Mouse (Mus musculus) liver, embryonic 16.5 days (tissue): Measurements from ENCODE around the gene Map3k1. TPM values are rescaled to one million over a fixed set of nuclear protein-coding genes. Genes with fewer than 3 reads are reported as not detected.
"Not testable (repeated sequence)": the region's sequence is repeated elsewhere in the genome, so short reads cannot be mapped to it uniquely, and the experiment has no call there.

Experiments
- ATAC-seq: fragments of 200-750 bp; cut with Nextera tagmentation; 2 replicates; pipeline ENCODE4 v1.8.0; 2017; ENCODE audit warnings: low read depth, mild to moderate bottlenecking, moderate number of reproducible peaks, moderate library complexity
- H3K27ac ChIP-seq: fragments of 300-500 bp; sonication (generic); 2 replicates; pipeline ENCODE4 v1.5.1; 2014; ENCODE audit warnings: mild to moderate bottlenecking, low read length
- H3K27me3 ChIP-seq: fragments of 300-500 bp; sonication (generic); 2 replicates; pipeline ENCODE4 v1.6.1; 2014; ENCODE audit warnings: low read depth, low read length, mixed read lengths; ENCODE audit not compliant: control insufficient read depth, insufficient read depth
- H3K36me3 ChIP-seq: fragments of 300-500 bp; sonication (generic); 2 replicates; pipeline ENCODE4 v1.6.1; 2014; ENCODE audit warnings: mild to moderate bottlenecking; ENCODE audit not compliant: control insufficient read depth, insufficient read depth
- H3K4me1 ChIP-seq: fragments of 300-500 bp; sonication (generic); 2 replicates; pipeline ENCODE4 v1.6.1; 2014; ENCODE audit warnings: low read depth, low read length, mixed read lengths; ENCODE audit not compliant: control insufficient read depth
- H3K4me2 ChIP-seq: fragments of 300-500 bp; sonication (generic); 2 replicates; pipeline ENCODE4 v1.6.1; 2014; ENCODE audit warnings: low read depth, low read length, mixed read lengths
- H3K4me3 ChIP-seq: fragments of 300-500 bp; sonication (generic); 2 replicates; pipeline ENCODE4 v1.5.1; 2014; ENCODE audit warnings: low read depth, mild to moderate bottlenecking, low read length
- H3K9ac ChIP-seq: fragments of 300-500 bp; sonication (generic); 2 replicates; pipeline ENCODE4 v1.6.1; 2014; ENCODE audit warnings: low read depth, low read length
- H3K9me3 ChIP-seq: fragments of 300-500 bp; sonication (generic); replicated peaks from 2 replicates; pipeline ENCODE4 v1.6.1; 2016; ENCODE audit warnings: low read length; ENCODE audit not compliant: control insufficient read depth
- WGBS: fragments of 180-500 bp; shearing (Covaris S2); extraction: QIAGEN DNeasy Blood & Tissue Kit; methylation state at CpG from one replicate; pipeline ENCODE4 v1.1.7; 2014; ENCODE audit not compliant: insufficient replicate concordance; 5-methylcytosine and 5-hydroxymethylcytosine counted together
- polyA plus RNA-seq: library from polyadenylated mRNA; unstranded; fragments of >200 nt; fragmentation: Nextera tagmentation; extraction: Ambion mirVana; gene quantifications from 2 replicates; pipeline ENCODE4 v1.2.1, GENCODE M21; 2015

The Map3k1 gene
- polyA plus RNA-seq, 1 experiment from 2014 or later: 12.8 TPM

DNA sequence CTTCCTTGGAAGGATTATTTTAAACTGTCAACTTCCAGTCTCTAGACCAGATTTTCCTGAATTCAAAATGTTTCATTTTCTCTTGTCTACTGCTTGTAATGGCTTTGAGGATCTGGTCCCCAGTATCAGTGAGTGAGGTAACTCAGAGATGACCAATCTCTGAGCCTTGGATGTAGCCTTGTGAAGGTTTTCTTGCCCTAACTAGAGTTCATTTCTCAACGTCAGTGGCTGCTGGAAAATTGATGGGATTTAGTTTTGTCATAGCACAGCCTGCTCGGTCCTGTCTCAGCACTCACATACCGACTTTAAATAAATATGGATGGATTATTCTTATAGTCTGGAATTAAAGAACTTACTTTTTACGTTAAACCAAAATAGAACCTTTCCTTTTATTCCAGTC, 98.3 kb downstream of the Map3k1 start:
- no peak for ATAC-seq
- Histone ChIP-seq H3K9me3 (no peaks in the 10 kb centered on the region), H3K4me1 (no peaks in the 10 kb centered on the region), H3K4me2 (no peak overlapping the region), H3K36me3 (peaks cover 95% of the 10 kb centered on the region), H3K4me3 (no peak overlapping the region), H3K9ac (no peak overlapping the region), H3K27ac (no peak overlapping the region), H3K27me3 (no peaks in the 10 kb centered on the region)
- WGBS: 84% methylated on average over 4 of the region's 4 CpGs

DNA sequence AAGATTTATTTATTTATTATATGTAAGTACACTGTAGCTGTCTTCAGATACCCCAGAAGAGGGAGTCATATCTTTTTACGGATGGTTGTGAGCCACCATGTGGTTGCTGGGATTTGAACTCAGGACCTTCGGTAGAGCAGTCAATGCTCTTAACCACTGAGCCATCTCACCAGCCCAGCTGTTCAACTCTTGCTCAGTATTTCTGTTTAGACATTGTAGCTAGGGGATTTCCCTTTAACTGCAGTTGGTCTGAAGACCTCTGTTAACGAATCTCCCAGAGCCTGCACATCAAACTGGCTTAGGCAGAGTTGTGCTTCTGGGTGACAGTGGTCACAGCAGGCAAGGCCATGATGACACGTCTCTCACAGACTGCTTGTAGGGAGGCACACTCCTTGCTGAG, 104.8 kb downstream of the Map3k1 start:
- H3K4me3 ChIP-seq, H3K27me3 ChIP-seq, ATAC-seq, H3K9me3 ChIP-seq, H3K27ac ChIP-seq, H3K4me2 ChIP-seq, H3K4me1 ChIP-seq, H3K9ac ChIP-seq: not testable (repeated sequence)
- peaks cover 52% of the 10 kb centered on the region for H3K36me3 ChIP-seq
- 88% methylated on average over 4 of the region's 4 CpGs for WGBS

DNA sequence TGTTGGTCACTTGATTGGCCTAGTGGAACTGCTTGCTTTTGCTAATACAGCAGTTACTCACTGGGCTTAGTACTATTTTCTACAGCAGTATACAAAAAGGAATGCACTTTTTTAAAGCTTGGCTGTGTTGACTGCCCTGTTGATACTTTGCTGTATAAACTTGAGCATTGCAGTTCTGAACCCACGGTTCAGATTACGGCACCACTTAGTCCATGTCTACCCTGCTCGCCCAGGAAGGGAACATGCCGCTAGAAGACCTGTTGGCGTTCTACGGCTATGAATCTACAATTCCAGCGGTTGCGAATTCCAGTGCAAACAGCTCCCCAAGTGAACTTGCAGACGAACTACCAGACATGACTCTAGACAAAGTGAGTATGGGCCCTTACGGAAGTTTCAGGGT, 105.4 kb downstream of the Map3k1 start:
- ATAC-seq: no peak
- Histone ChIP-seq H3K4me3 (no peak overlapping the region), H3K27me3 (no peaks in the 10 kb centered on the region), H3K4me1 (no peaks in the 10 kb centered on the region), H3K9ac (no peak overlapping the region), H3K4me2 (no peak overlapping the region), H3K27ac (no peak overlapping the region), H3K9me3 (no peaks in the 10 kb centered on the region), H3K36me3 (peaks cover 47% of the 10 kb centered on the region)
- 92% methylated on average over 10 of the region's 10 CpGs for WGBS

Other genes starting within 250 kb of the Map3k1 start
- not detected in 2 replicates for gene Gm10198, start 216.2 kb downstream of the Map3k1 start, polyA plus RNA-seq
- 11.6 and 15.1 TPM in 2 replicates for gene Mier3, start 128.0 kb downstream of the Map3k1 start, polyA plus RNA-seq